ENCODE assay signal across 30 mouse cellular contexts in the genomic region with DNA sequence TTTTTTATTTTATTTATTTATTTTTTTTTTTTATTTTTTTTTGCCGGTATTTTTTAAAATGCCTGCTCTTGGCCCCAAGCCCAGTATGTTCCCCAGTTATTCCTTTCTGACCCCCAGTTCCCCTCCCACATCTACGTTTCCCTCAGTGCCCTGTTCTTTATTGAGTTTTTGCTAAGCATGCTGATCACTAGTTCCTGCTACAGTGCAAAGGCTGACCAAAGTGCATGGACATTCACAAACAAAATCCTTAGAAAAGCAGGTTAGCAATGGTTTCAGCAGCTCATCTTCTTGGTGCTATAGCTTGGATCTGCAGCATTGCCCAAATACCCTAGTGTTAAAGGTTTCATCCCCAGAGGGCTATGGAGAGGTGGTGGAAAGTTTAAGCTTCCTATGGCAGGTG. TPM values are rescaled to one million over a fixed set of nuclear protein-coding genes. Genes with fewer than 3 reads are reported as not detected.
DNase-seq lines count a peak whose midpoint lies in the region; ATAC-seq and TF ChIP-seq lines count a peak whose summit lies in the region.
"Had no signal": no experiment of that assay in that cellular context is flagged by ENCODE, and none has a peak within 500 bp of the region (broad histone marks: within the 10 kb centered on the region; RNA-seq: fewer than 3 reads in every experiment).

No protein-coding gene starts in this region.

- no peak overlapping the region for H3K9ac ChIP-seq in hindbrain, embryonic 11.5 days (ENCODE audit: low read depth, low read length)
- no peak overlapping the region; the same call in 1 of the 2 replicates for H3K9ac ChIP-seq in liver, adult 2 months (ENCODE audit: low read depth, low read length)
- H3K9ac ChIP-seq: forebrain, embryonic 12.5 days; forebrain, embryonic 15.5 days; heart, embryonic 13.5 days; hindbrain, embryonic 13.5 days had no signal

- TF ChIP-seq CTCF in kidney, adult 2 months (conservative IDR thresholded peaks at IDR 0.05; ENCODE audit: insufficient read depth, insufficient read length, low read depth, low read length), result no peak
- no peak for TF ChIP-seq CTCF in liver, adult 2 months (IDR thresholded peaks at IDR 0.05; ENCODE audit: low read depth, low read length)
- no peak for TF ChIP-seq CTCF in small intestine, adult 2 months (IDR thresholded peaks at IDR 0.05; ENCODE audit: extremely low read depth, insufficient read length, insufficient replicate concordance, low read depth, low read length)

- no peak for ATAC-seq in hindbrain, embryonic 11.5 days (ENCODE audit: low FRiP score)
- ATAC-seq: forebrain, embryonic 15.5 days; Patski had no signal

- H3K9me3 ChIP-seq in hindbrain, embryonic 10.5 days, result no peaks in the 10 kb centered on the region
- H3K9me3 ChIP-seq in hindbrain, embryonic 11.5 days (ENCODE audit: control insufficient read depth, low read length), result no peaks in the 10 kb centered on the region
- H3K9me3 ChIP-seq: forebrain, embryonic 12.5 days; forebrain, embryonic 15.5 days; G1E; heart, embryonic 10.5 days; heart, embryonic 13.5 days; hindbrain, embryonic 13.5 days had no signal

- H3K4me3 ChIP-seq in hindbrain, embryonic 10.5 days, result no peak overlapping the region
- no peak overlapping the region for H3K4me3 ChIP-seq in hindbrain, embryonic 11.5 days (ENCODE audit: low read depth, low read length)
- H3K4me3 ChIP-seq in kidney, adult 2 months (ENCODE audit: insufficient read depth, low read depth, low read length), result no peak overlapping the region
- H3K4me3 ChIP-seq in liver, adult 2 months (ENCODE audit: insufficient read depth, low read depth, low read length), result no peak overlapping the region
- H3K4me3 ChIP-seq in small intestine, adult 2 months (ENCODE audit: low read depth, low read length), result no peak overlapping the region
- H3K4me3 ChIP-seq: forebrain, embryonic 12.5 days; forebrain, embryonic 15.5 days; heart, adult 2 months; heart, embryonic 10.5 days; heart, embryonic 13.5 days; hindbrain, embryonic 13.5 days had no signal

- no peaks in the 10 kb centered on the region for H3K79me2 ChIP-seq in liver, adult 2 months (ENCODE audit: control insufficient read depth, insufficient read depth, low read length)

- no peak for DNase-seq in hindbrain, embryonic 10.5 days (ENCODE audit: low spot score)
- no peak for DNase-seq in hindbrain, embryonic 11.5 days (ENCODE audit: low spot score)
- DNase-seq in kidney, adult 2 months, result peak; percentile 66
- DNase-seq in kidney, postnatal 10 days, result no peak
- peak; percentile 71 for DNase-seq in liver, adult 2 months (ENCODE audit: extremely low read depth, low read depth, low spot score)
- DNase-seq in liver, result no peak
- DNase-seq: adrenal gland, postnatal 10 days; adrenal gland, postnatal 36 days; B cell, adult 2 months; cerebellum, adult 18-20 months; cerebellum, adult 9-10 months; cerebellum, postnatal 14 days; gastrocnemius, postnatal 10 days; gastrocnemius, postnatal 36 days; heart, adult 2 months; heart, postnatal 14 days; heart, postnatal 4 days had no signal

- no peaks in the 10 kb centered on the region for H3K36me3 ChIP-seq in hindbrain, embryonic 10.5 days
- H3K36me3 ChIP-seq in hindbrain, embryonic 11.5 days (ENCODE audit: control insufficient read depth, insufficient read depth, low read length), result no peaks in the 10 kb centered on the region
- no peaks in the 10 kb centered on the region for H3K36me3 ChIP-seq in kidney, adult 2 months (ENCODE audit: control insufficient read depth, insufficient read depth, low read length)
- no peaks in the 10 kb centered on the region for H3K36me3 ChIP-seq in liver, adult 2 months (ENCODE audit: control insufficient read depth, insufficient read depth, low read length)
- H3K36me3 ChIP-seq in small intestine, adult 2 months (ENCODE audit: control insufficient read depth, insufficient read depth, low read length), result no peaks in the 10 kb centered on the region
- H3K36me3 ChIP-seq: forebrain, embryonic 12.5 days; forebrain, embryonic 15.5 days; G1E; heart, embryonic 10.5 days; heart, embryonic 13.5 days; hindbrain, embryonic 13.5 days had no signal

- peaks cover 7% of the 10 kb centered on the region for H3K27me3 ChIP-seq in hindbrain, embryonic 10.5 days (ENCODE audit: insufficient read depth, poor library complexity, severe bottlenecking)
- no peaks in the 10 kb centered on the region for H3K27me3 ChIP-seq in hindbrain, embryonic 11.5 days (ENCODE audit: control insufficient read depth, insufficient read depth, low read length)
- H3K27me3 ChIP-seq in kidney, adult 2 months (replicated peaks; ENCODE audit: control insufficient read depth, insufficient read depth, low read length), result no peaks in the 10 kb centered on the region
- H3K27me3 ChIP-seq in liver, adult 2 months (ENCODE audit: control insufficient read depth, insufficient read depth, low read length), result no peaks in the 10 kb centered on the region
- no peaks in the 10 kb centered on the region for H3K27me3 ChIP-seq in small intestine, adult 2 months (ENCODE audit: control insufficient read depth, insufficient read depth, low read length)
- H3K27me3 ChIP-seq: forebrain, embryonic 12.5 days; forebrain, embryonic 15.5 days; heart, embryonic 13.5 days; hindbrain, embryonic 13.5 days; Patski had no signal

- WGBS in hindbrain, embryonic 10.5 days, result 80% methylated on average over 2 of the region's 2 CpGs
- 62% methylated on average over 2 of the region's 2 CpGs for WGBS in hindbrain, embryonic 11.5 days
- 17% methylated on average over 2 of the region's 2 CpGs for WGBS in kidney, adult 2 months
- 11% methylated on average over 2 of the region's 2 CpGs for WGBS in liver, adult 2 months
- 21% methylated on average over 2 of the region's 2 CpGs for WGBS in small intestine, adult 2 months

- no peak for TF ChIP-seq POLR2A in kidney, adult 2 months (IDR thresholded peaks at IDR 0.05; ENCODE audit: low read depth, low read length)
- no peak for TF ChIP-seq POLR2A in liver, adult 2 months (IDR thresholded peaks at IDR 0.05; ENCODE audit: extremely low read depth, insufficient read depth, low read length)
- no peak for TF ChIP-seq POLR2A in small intestine, adult 2 months (IDR thresholded peaks at IDR 0.05; ENCODE audit: low read depth, low read length)

- H3K27ac ChIP-seq in hindbrain, embryonic 10.5 days, result peak overlapping the region; percentile 87; the same call in 1 of the 2 replicates
- H3K27ac ChIP-seq in hindbrain, embryonic 11.5 days (ENCODE audit: low read depth, low read length), result no peak overlapping the region
- peak overlapping the region; percentile 95 for H3K27ac ChIP-seq in kidney, adult 2 months (ENCODE audit: insufficient read depth, low read depth, low read length)
- peak overlapping the region; percentile 95 for H3K27ac ChIP-seq in liver, adult 2 months (replicated peaks; ENCODE audit: insufficient read depth, low read depth, low read length)
- H3K27ac ChIP-seq in small intestine, adult 2 months (ENCODE audit: insufficient read depth, low read depth, low read length), result peak overlapping the region; percentile 87; the same call in 1 of the 2 replicates
- H3K27ac ChIP-seq: forebrain, embryonic 15.5 days; heart, adult 2 months; heart, embryonic 10.5 days; heart, embryonic 13.5 days; hindbrain, embryonic 13.5 days had no signal

- no peak overlapping the region for H3K4me2 ChIP-seq in hindbrain, embryonic 11.5 days (replicated peaks; ENCODE audit: low read depth, low read length)
- H3K4me2 ChIP-seq: forebrain, embryonic 12.5 days; forebrain, embryonic 15.5 days; heart, embryonic 13.5 days; hindbrain, embryonic 13.5 days had no signal

- H3K4me1 ChIP-seq in hindbrain, embryonic 10.5 days (replicated peaks), result peaks cover 39% of the 10 kb centered on the region
- H3K4me1 ChIP-seq in hindbrain, embryonic 11.5 days (replicated peaks; ENCODE audit: control insufficient read depth, insufficient read depth, low read length), result peaks cover 9% of the 10 kb centered on the region
- H3K4me1 ChIP-seq in kidney, adult 2 months (ENCODE audit: control insufficient read depth, insufficient read depth, low read length), result peaks cover 60% of the 10 kb centered on the region
- peaks cover 53% of the 10 kb centered on the region for H3K4me1 ChIP-seq in liver, adult 2 months (ENCODE audit: control insufficient read depth, insufficient read depth, low read length)
- H3K4me1 ChIP-seq in small intestine, adult 2 months (ENCODE audit: control insufficient read depth, insufficient read depth, insufficient read length, low read length), result peaks cover 64% of the 10 kb centered on the region

RNA-seq across cellular contexts. Expression of gene Kcnk16, which starts 42.0 kb away (rescaled TPM):
- polyA plus RNA-seq in hindbrain, embryonic 10.5 days (2016; fragmentation: Nextera tagmentation; extraction: Ambion mirVana), result 0.09 and 0.20 TPM in 2 replicates
- polyA plus RNA-seq in hindbrain, embryonic 11.5 days (2014; fragmentation: Nextera tagmentation; extraction: Ambion mirVana), result 0.15 TPM in 1 of 2 replicates, not detected in the other
- polyA plus RNA-seq in kidney, adult 2 months (2012; rRNA removed), result not detected in 2 replicates
- not detected in 2 replicates for total RNA-seq in liver, adult 2 months (2014; rRNA removed)
- polyA plus RNA-seq in liver, adult 2 months (2012; rRNA removed), result not detected in 2 replicates
- 0.71 and 1.8 TPM in 2 replicates for polyA plus RNA-seq in small intestine, adult 2 months (2012; rRNA removed)
- total RNA-seq: adrenal gland, adult 18-20 months; adrenal gland, postnatal 10 days; adrenal gland, postnatal 36 days; CH12.LX; gastrocnemius, adult 18-20 months; gastrocnemius, postnatal 10 days; gastrocnemius, postnatal 36 days; granulocyte monocyte progenitor cell, adult 5-6 weeks; heart, adult 2 months; heart, postnatal 14 days; heart, postnatal 4 days had no signal
- polyA plus RNA-seq: forebrain, embryonic 12.5 days; forebrain, embryonic 15.5 days; G1E; heart, adult 2 months; heart, embryonic 16.5 days; hindbrain, embryonic 13.5 days; Patski had no signal

RNA-seq across cellular contexts. Expression of gene Kcnk5, which starts 45.4 kb away (rescaled TPM):
- 12.4 and 13.5 TPM in 2 replicates for polyA plus RNA-seq in hindbrain, embryonic 10.5 days (2016; fragmentation: Nextera tagmentation; extraction: Ambion mirVana)
- polyA plus RNA-seq in hindbrain, embryonic 11.5 days (2014; fragmentation: Nextera tagmentation; extraction: Ambion mirVana), result 4.6 and 8.5 TPM in 2 replicates
- polyA plus RNA-seq in kidney, adult 2 months (2012; rRNA removed), result 32.0 and 34.2 TPM in 2 replicates
- 17.5 and 25.6 TPM in 2 replicates for total RNA-seq in liver, adult 2 months (2014; rRNA removed)
- polyA plus RNA-seq in liver, adult 2 months (2012; rRNA removed), result 10.3 and 13.8 TPM in 2 replicates
- 13.9 and 48.0 TPM in 2 replicates for polyA plus RNA-seq in small intestine, adult 2 months (2012; rRNA removed)

Comparison
In these comparisons a context has a peak if more than half of its experiments do, and no peak if none do; other contexts are left out.
1. DNase-seq: peak in kidney, adult 2 months (single experiment) and liver, adult 2 months (single experiment); none in hindbrain, embryonic 10.5 days (single experiment), hindbrain, embryonic 11.5 days (single experiment), kidney, postnatal 10 days (single experiment) and liver (single experiment).